Mouse (Mus musculus) layer of hippocampus, adult 11-12 months (tissue): Measurements from ENCODE around the gene Cenpu.

ENCODE experiments used
- DNase-seq: peaks from one replicate; pipeline ENCODE4 v3.0.0; 2022; ENCODE audit warnings: low spot score

Cenpu gene

DNA sequence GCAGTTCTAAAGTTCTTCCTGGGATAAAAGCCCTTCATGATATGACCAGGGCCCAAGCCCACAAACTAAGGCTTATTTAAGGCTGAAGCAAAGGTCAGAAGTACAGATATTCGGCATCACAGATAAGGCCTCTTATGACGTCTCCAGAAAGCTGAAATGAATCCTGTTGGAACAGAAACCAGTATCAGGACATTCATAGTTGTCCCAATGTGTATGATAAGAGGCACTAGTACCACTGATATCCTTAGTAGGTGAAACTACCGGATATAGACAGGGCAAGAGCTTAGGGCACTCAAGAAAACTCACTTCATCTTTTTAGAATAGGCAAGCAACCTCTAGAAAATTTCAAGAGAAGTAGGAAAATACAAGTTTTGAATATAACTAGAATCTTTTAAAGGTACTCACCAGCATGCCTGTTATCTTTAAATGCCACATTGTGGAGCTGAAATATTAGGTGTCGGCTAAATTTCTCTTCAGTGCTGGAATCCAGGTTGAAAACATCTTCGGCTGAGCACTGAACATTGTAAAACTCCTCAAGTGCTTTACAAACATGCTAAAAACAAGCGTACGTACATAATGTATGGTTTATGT, 47.6 kb downstream of the Cenpu start:
- DNase-seq: no peak

DNA sequence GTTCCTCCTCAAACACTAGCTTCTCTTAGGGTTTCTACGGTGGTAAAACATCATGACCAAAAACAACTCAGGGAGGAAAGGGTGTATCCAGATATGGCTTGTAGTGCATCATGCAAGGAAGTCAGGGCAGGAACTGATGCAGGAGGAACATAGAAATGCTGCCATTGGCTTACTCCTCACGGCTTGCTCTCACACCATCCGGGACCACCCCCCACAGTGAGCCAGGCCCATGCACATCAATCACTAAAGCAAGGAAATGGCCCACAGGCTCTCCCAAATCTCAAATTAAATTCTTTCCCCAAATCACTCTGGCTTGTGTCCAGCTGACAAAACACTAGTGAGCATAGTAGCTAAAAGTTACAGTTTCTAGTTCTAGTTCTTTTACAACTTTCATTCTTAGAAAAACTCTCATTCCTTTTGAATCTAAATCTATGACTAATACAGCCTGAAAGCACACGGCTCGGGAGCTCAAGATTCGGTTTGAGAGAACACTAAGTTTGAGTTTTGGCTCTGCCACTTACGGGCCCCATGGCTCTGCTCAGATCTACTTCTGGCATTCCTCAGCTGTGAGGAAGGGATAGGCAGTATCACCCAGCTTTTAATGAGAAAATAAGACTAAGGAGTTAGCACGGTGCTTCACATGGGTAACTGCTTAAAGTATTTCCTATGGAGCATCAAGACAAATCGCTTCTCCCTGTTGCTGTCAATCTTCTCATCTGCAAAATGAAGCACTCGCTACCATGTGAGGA, 49.3 kb downstream of the Cenpu start:
- DNase-seq: no peak

DNA sequence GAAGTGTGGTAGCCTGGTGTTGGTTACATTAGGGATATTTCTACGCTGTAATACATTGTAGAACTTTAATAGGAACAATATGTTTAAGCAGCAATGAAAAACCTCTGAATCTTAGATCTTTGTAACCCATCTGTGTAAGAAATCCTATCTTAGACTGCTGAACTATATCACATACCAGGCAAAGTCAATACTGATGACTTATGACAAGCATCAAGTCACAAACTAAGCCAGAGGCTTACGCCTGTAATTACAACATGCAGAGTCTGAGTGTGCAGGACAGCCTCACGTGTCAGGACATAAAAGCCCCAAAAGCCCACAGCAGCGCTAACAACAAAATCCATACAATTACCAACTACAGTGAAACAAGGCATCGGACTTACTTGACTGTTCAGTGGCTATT, 51.8 kb downstream of the Cenpu start:
- no peak for DNase-seq

DNA sequence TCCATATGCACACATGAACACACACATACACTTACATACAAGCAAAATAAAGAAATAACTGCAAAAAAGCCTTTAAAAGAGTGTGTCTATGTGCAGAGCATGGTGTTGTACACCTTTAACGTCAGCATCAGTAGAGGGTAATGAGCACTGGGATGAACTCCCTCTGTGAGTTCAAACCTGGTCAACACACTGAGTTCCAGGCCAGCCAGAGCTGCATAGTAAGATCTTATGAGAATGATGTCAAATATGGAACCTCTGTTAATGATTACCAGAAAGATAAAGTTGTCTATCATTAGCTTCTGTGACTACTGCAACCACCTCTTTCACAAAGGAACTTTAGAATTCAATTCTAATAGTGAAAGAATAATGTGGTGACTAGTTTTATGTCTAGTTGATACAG, 55.1 kb downstream of the Cenpu start:
- no peak for DNase-seq

DNA sequence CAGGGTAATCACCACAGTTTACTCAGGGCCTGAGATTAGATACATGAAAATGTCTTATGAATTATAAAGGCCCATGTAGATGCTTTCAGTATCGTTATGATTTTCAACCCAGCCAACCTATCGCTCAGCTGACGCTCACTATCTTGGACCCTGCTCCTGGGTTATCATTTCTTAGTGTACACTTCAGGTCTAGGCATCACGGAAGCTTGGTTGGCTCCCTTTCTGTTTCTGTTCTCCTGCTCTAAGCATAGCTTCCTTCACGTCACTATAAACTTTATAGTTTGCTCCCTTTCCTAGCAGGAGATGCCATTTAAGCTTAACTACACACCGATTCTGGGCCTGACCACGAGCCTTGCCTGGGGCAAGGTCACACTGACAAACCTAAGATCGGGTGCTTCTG, 59.7 kb downstream of the Cenpu start:
- no peak for DNase-seq

DNA sequence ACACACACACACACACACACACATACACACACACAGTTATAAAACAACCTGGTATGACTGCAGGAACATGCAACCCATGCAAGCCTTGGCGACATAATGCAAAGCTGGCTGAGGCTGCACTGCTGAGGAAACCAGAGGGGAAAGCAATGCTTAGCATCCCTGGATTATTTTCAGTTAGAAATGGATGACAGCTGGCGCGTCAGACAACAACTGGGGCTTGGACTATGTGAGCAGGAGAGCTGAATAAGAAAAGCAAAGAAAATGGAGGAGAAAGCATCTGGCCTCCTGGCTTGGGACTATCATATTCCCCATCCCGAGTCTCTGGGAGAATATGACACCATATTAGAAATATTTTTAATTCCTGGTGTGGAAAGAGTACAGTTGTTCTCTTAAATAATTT, 61.1 kb downstream of the Cenpu start:
- no peak for DNase-seq

DNA sequence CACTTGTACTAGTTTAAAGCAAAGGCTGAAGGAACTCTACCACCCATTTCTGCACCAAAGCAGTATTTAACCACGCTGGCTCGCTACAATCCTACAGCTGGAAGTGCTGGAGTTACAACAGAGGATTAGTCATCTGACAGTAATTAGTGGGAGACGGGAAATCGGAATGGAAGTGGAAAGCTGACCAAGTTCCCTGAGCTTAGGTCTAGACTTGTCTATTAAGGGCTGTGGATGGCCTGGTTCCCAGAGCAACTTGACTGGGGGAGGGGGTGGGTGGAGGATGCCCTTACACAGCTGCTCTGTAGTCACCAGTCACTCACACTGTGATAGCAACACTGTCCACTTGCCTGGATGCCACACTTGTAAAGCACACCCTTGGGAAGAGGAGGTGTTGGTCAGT, 61.5 kb downstream of the Cenpu start:
- no peak for DNase-seq

DNA sequence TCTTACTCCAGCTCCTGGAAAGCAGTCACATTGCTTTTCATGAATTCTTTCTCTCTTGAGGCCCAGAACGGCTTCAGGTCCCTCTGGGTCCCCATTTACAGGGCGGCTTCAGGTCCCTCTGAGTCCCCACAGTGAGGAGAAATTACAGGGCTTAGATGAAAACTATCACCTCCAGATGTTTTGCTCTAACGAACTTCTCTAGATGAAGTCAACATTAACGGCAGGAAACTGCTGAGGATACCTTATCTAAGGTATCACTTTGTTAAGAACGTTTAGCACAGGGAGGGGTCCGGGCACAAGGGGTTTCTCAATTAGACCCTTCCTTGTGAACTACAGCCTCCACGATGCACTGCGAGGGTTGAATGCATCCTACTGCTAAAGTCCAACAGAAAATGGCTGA, 64.1 kb downstream of the Cenpu start:
- no peak for DNase-seq

DNA sequence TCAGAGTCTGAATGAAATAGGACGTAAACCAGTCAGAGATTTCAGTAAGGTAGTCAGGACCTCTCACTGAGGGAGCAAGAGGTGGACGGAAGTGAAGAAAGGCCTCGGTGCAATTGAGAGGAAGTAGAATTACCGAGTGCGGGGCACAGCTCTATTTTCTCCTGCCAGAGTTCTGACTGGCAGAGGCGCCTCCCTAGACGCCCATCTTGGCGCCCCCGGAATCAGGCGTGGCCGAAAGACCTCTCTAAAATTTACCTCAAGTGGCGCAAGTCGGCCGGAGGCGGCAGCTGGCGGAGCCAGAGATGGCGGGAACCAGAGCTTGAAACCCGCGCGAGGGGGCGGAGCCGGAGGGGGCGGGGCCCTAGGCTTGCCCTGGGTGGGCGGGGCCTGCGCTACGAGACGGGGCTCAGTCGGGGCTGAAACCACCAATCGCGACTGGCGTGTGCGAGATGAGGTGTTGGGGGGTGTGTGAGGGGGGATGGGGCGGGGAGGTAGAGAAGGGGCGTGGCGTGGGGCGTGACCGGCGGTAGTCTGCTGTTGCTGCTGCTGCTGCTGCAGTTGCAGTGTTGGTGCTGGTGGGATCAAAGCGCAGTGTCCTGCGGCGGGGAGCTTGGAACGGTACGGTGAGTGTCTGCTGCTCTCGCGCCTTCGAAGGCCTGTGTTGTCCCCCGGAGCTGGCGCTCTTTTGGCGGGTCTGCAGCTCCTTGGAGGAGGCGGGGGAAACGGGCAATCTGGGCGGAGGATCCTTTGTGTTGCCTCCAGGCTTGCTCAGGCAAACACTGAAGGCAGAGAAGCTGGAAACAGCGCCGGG, 65.3 kb downstream of the Cenpu start, which contains the start of the genes Primpol and Casp3:
Gene Primpol (minus strand): TSS at position 334 of the 811 bp plus-strand sequence.
Gene Casp3 (plus strand): TSS at position 413 of the 811 bp plus-strand sequence.
- peak; percentile 94 for DNase-seq

DNA sequence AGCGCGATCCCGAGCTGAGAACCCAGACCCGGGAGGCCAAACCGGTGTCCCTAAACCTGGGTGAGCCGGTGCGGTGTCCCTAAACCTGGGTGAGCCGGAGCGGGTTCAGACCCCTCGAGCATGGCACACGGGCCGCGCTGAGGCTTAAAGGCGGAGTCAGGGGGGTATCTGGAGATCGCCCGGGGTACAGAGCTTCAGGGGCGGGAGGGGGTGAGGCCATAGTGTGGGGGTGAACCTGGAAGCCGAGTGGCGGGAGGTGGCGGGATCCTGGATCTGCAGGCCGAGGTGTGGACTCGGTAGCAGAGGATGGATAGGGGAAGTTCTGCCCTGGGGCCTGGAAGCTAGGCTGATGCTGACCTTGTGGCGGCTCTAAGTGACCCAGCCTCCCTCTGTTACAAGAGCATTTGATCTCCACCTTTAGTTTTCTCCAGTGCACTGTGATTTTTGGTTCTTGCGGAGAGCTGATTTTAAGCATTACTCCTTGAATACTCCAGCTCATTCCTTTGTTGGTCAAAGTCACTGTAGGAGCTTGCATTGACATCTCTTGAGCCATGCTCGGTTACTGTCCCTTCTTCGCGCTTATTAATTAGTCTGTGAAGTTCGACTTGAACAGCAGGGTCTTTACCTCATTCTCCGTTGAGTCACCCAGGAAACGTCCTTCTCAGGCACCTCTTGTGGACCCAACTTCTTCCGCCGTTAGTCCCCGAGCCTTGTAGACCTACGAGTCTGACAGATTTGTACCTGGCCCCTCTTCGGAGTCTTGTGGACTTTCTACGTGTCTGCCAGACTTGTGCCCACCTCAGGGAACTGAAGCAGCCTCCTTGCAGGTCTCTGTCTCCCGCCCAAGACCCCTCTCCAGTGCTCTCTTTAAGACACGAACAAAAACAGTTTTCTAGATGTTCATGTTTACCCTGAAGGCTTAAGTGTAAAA, 66.1 kb downstream of the Cenpu start:
- no peak for DNase-seq

DNA sequence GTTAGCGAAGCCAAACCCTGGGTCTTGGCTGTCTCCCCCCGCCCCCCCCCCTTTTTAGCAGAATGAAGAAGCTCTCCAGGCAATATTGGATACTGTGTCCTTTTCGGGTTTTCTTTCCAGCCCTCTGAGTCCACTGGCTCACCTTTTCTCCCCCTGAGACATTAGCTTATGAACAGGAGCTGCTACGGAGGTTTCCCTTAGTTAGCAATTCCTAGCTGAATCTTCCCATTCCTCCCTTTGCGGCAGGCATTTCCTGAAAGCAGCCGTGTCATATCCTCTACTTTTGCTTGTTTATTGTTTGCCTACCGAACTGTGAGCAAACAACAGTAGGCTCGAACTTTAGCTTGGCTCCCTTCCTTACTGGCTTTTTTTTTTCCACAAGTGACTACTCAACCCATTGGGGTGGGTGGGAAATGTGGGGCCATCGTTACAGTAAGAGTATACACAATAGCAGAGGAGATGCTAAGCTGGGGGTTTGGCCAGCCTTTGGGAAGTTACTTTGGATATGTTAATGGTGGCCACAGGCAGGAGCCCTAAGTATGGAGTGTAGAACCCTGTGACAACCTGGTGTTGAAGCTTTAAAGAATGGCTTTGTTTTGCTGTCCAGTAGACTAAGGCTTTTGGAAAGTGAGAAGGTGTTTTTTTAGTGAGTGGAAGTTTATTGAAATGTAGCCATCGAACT, 67.0 kb downstream of the Cenpu start:
- DNase-seq: no peak

DNA sequence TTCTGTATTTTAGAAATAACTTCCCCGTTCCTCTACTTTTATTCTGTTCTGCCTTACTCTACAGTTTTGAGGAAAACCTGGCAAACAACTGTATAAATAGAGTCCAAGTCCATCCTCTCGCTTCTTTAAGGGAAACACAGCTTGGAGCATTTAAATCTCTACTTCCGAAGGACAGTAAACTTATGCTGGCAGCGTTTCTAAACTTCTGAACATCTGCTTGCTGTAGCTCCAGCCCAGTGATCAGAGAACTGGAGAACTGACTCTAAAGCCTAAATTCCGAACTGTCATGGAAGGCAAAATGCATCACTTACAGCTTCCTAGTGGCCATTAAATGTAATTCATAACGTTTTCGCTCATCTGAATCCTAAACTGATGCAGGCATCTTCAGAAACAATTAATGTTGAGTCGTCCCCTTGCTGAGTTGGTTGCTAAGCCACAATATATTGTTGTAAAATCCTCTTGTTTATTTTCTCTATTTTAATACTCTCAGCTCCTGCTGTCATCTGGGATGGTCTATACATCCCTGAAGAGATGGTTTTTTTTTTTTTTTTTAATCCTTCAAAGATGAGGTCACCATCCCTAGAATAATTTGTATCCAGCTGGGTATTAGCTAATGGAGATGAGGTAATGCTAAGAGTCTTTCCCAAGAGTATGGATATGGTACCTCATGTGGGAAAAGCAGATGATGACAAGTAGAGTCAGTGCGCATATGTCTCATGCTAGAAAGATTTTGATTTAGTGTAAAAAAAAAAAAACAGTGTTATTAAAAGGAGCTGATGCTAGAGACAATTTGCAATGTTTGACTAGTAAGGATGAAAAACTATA, 70.8 kb downstream of the Cenpu start:
- no peak for DNase-seq

DNA sequence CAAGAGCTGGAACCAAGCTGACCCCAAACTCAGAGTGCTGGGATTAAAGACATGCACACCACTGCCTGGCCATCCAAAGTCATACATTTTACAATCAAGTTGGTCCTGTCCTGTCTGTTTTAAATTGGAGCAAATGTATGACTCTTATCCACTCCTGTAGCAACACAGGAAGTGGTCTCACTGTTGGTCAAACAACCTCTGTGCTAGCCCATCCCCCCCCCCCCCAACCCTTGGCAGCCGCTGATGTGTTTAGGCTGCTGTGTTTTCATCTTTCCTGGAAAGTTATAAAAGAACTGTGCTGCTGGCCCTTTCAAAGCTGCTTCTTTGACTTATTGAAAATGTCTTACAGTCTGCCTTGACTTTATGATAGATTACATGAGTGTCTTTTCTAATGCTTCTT, 73.3 kb downstream of the Cenpu start:
- DNase-seq: no peak

DNA sequence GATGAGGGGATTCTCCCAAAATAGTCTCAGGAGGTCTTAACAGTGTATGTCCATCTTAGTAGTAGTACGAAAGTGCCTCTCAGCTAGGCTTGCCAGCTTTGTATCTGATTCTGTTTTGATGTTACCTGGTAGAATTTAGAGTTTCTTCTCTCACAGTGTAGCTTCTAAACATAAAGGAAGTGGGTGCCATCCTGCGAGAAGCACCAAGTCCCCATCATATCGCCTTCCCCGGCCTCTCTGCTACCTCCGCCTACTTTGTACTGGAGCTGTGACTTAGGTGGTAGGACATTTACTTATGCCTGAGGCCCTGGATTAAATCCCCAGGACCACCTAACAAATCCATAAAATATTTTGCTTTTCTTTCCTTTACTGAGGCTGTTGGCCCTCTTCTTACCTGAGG, 74.8 kb downstream of the Cenpu start:
- DNase-seq: no peak

DNA sequence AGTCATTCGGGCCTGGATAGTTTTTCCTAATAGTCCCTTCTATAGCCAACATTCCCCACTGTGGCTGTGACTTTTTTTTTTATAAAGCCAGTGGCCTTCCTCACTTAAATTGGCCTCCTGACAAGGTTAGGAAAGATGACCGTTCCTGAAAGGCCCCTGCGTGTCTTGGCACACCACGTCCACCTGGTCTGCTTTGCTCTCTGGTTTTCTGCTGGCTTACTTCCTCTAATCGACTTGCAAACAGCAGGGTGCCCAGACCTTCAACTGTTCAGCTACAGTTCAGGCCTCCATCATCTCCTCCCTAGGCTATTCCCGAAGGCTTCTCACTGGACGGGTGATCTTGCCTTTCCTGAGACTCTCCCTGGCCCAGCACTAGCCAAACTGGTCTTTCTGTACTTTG, 76.1 kb downstream of the Cenpu start:
- DNase-seq: no peak

DNA sequence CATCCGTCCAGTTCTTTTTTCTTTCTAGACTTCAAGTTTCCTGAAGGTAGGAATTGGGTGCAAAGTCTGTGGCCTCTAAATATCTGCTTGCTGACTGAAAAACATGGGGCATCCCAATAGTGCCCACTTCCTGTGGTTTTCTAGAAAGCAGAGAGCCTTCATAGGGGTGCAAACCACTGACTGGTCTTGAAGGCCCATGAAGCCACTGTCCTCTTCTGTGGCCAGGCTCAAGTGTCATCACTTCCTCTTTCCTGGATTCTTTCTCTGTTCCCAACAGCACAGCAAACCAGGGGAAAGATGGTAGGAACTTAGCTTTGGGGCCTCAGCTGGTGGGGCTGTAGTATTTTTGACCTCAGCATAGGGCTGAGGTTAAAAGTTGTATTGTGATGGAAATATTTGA, 76.8 kb downstream of the Cenpu start:
- DNase-seq: no peak
